Mouse (Mus musculus) heart, postnatal 0 days (tissue): ENCODE data around the gene 1700056E22Rik. TPM values are rescaled to one million over a fixed set of nuclear protein-coding genes. Genes with fewer than 3 reads are reported as not detected.

ENCODE experiments used
- ATAC-seq: fragments of 200-750 bp; cut with Nextera tagmentation; 2 replicates; pipeline ENCODE4 v1.8.0; 2017; ENCODE audit warnings: low read depth, moderate number of reproducible peaks, moderate library complexity; ENCODE audit not compliant: insufficient read depth
- DNase-seq: peaks from one replicate; pipeline ENCODE4 v3.0.0-alpha.2; 2016; ENCODE audit warnings: low spot score
- H3K27ac ChIP-seq: fragments of 300-500 bp; sonication (generic); 2 replicates; pipeline ENCODE4 v1.5.1; 2014; ENCODE audit warnings: low read depth, mild to moderate bottlenecking
- H3K27me3 ChIP-seq: fragments of 300-500 bp; sonication (generic); 2 replicates; pipeline ENCODE4 v1.6.1; 2014; ENCODE audit warnings: low read length, mixed read lengths; ENCODE audit not compliant: control insufficient read depth, insufficient read depth
- H3K36me3 ChIP-seq: fragments of 300-500 bp; sonication (generic); replicated peaks from 2 replicates; pipeline ENCODE4 v1.6.1; 2014; ENCODE audit warnings: low read length, mixed read lengths; ENCODE audit not compliant: control insufficient read depth, insufficient read depth
- H3K4me1 ChIP-seq: fragments of 300-500 bp; sonication (generic); 2 replicates; pipeline ENCODE4 v1.6.1; 2014; ENCODE audit warnings: antibody characterized with exemption; ENCODE audit not compliant: control insufficient read depth, insufficient read depth
- H3K4me2 ChIP-seq: fragments of 300-500 bp; sonication (generic); 2 replicates; pipeline ENCODE4 v1.6.1; 2014; ENCODE audit warnings: low read depth, mild to moderate bottlenecking, low read length, moderate library complexity
- H3K4me3 ChIP-seq: fragments of 300-500 bp; sonication (generic); 2 replicates; pipeline ENCODE4 v1.5.1; 2014; ENCODE audit warnings: low read depth, low read length
- H3K9ac ChIP-seq: fragments of 300-500 bp; sonication (generic); replicated peaks from 2 replicates; pipeline ENCODE4 v1.6.1; 2014; ENCODE audit warnings: low read depth, low read length, mixed read lengths
- H3K9me3 ChIP-seq: fragments of 300-500 bp; sonication (generic); replicated peaks from 2 replicates; pipeline ENCODE4 v1.6.1; 2016; ENCODE audit warnings: low read length; ENCODE audit not compliant: control insufficient read depth
- CTCF ChIP-seq: IDR thresholded peaks from 2 replicates; pipeline ENCODE4 v1.5.1; 2016; ENCODE audit warnings: antibody characterized with exemption, control low read depth, low read depth
- EP300 ChIP-seq: IDR thresholded peaks from 2 replicates; pipeline ENCODE4 v1.6.1; 2016; ENCODE audit warnings: antibody characterized with exemption, low read depth
- WGBS: fragments of 180-500 bp; shearing (Covaris S2); extraction: QIAGEN DNeasy Blood & Tissue Kit; methylation state at CpG from one replicate; pipeline ENCODE4 v1.1.7; 2014; 5-methylcytosine and 5-hydroxymethylcytosine counted together
- polyA plus RNA-seq: library from polyadenylated mRNA; unstranded; fragments of >200 nt; fragmentation: Nextera tagmentation; extraction: Ambion mirVana; gene quantifications from 2 replicates; pipeline ENCODE4 v1.2.1, GENCODE M21; 2015
- total RNA-seq: library from RNA; depleted of rRNA; stranded (reverse); fragments of >200 nt; gene quantifications from 2 replicates; pipeline ENCODE4 v1.2.3, GENCODE M21; 2014; ENCODE audit warnings: low replicate concordance

The 1700056E22Rik gene
- total and polyA plus RNA-seq, 2 experiments from 2014 or later = 2.2 TPM; not detected in 1

GRCm38 (mm10) chr1:184019042-184019721 lies 14.9 kb downstream of the 1700056E22Rik start:
- Histone ChIP-seq H3K27me3 (no peaks in the 10 kb centered on the region), H3K27ac (no peak overlapping the region), H3K4me3 (no peak overlapping the region), H3K36me3 (no peaks in the 10 kb centered on the region), H3K9ac (no peak overlapping the region), H3K9me3 (no peaks in the 10 kb centered on the region), H3K4me1 (0 out of 2 replicates have a peak, but pooled peaks cover 2% of the 10 kb centered on the region), H3K4me2 (no peak overlapping the region)
- ATAC-seq (no peak), DNase-seq (no peak)
- TF ChIP-seq EP300 = no peak
- WGBS = 65% methylated on average over 6 of the region's 6 CpGs

DNA sequence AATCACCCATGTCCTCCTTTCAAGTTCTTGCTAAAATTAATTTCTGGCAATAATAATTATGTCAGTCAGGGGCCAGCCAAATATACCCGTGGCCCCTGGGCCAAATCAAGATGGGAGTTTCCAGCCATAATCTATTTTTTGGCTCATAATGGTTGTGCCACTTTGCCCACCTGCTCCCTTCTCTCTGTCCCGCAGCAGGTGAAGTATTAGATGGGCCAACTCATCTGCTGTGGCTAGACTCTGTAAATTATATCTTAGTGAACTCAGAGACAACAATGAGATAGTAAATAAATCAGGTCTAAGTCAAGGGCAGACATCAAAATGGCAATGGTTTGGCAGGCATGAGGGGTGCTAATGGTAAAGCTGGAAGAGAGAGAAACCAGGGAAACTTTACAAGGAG lies 16.5 kb downstream of the 1700056E22Rik start:
- TF ChIP-seq EP300 (no peak), CTCF (no peak)
- Histone ChIP-seq H3K4me3 (no peak overlapping the region), H3K9ac (no peak overlapping the region), H3K36me3 (no peaks in the 10 kb centered on the region), H3K27me3 (no peaks in the 10 kb centered on the region), H3K9me3 (no peaks in the 10 kb centered on the region), H3K4me1 (0 out of 2 replicates have a peak, but pooled peaks cover 2% of the 10 kb centered on the region), H3K27ac (no peak overlapping the region), H3K4me2 (no peak overlapping the region)
- no peak for ATAC-seq
- DNase-seq = no peak
- 79% methylated on average over 2 of the region's 2 CpGs for WGBS

GRCm38 (mm10) chr1:184015995-184016730 lies 17.9 kb downstream of the 1700056E22Rik start:
- 69% methylated on average over 10 of the region's 10 CpGs for WGBS
- no peaks in the 10 kb centered on the region for H3K27me3 ChIP-seq
- no peaks in the 10 kb centered on the region for H3K36me3 ChIP-seq
- no peaks in the 10 kb centered on the region for H3K9me3 ChIP-seq
- TF ChIP-seq CTCF = no peak
- TF ChIP-seq EP300 = no peak
- no peak overlapping the region for H3K27ac ChIP-seq
- ATAC-seq (no peak), DNase-seq (no peak)
- no peak overlapping the region for H3K4me2 ChIP-seq
- no peak overlapping the region for H3K9ac ChIP-seq
- H3K4me3 ChIP-seq = no peak overlapping the region
- H3K4me1 ChIP-seq = 0 out of 2 replicates have a peak, but pooled peaks cover 2% of the 10 kb centered on the region

DNA sequence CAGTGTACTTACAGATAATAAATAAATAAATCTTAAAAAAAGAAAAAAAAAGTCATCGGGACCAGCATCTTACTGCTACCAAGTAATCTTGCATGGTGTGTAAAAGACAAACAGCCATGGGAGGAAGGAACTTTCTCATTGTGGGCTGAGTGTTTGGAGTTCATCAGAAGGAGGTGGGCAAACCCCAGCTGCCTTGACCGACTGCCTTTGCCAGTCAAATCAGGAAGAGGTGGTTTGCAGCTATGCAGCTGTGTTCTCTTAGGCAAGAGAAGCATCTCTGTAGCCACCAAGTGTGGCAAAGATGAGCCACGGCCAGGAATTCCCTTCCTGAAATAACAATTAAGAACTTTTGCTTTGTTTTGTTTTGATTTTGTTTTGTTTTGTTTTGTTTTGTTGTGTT lies 20.0 kb downstream of the 1700056E22Rik start:
- H3K4me3 ChIP-seq = no peak overlapping the region
- no peaks in the 10 kb centered on the region for H3K36me3 ChIP-seq
- H3K4me2 ChIP-seq = no peak overlapping the region
- DNase-seq (no peak), ATAC-seq (no peak)
- no peaks in the 10 kb centered on the region for H3K27me3 ChIP-seq
- 71% methylated on average over 3 of the region's 3 CpGs for WGBS
- H3K9me3 ChIP-seq = no peaks in the 10 kb centered on the region
- 0 out of 2 replicates have a peak, but pooled peaks cover 2% of the 10 kb centered on the region for H3K4me1 ChIP-seq
- TF ChIP-seq CTCF (no peak), EP300 (no peak)
- no peak overlapping the region for H3K9ac ChIP-seq
- no peak overlapping the region for H3K27ac ChIP-seq

GRCm38 (mm10) chr1:184013106-184013505 lies 21.0 kb downstream of the 1700056E22Rik start, which contains the start of gene Dusp10:
Gene Dusp10 (plus strand): TSS chr1:184013302.
- ATAC-seq = no peak
- WGBS = 86% methylated on average over 4 of the region's 4 CpGs

More at GRCm38 (mm10) chr1:184013106-184013505, 21.0 kb downstream of the 1700056E22Rik start, which contains the start of gene Dusp10:
- Histone ChIP-seq H3K4me2 (no peak within 1 kb of the TSS), H3K9ac (no peak within 1 kb of the TSS), H3K4me1 (0 out of 2 replicates have a peak, but pooled peaks cover 2% of the 10 kb centered on the region), H3K9me3 (no peaks in the 10 kb centered on the region), H3K27ac (no peak within 1 kb of the TSS), H3K36me3 (no peaks in the 10 kb centered on the region), H3K4me3 (no peak within 1 kb of the TSS), H3K27me3 (no peaks in the 10 kb centered on the region)
- DNase-seq = no peak
- TF ChIP-seq EP300 (no peak), CTCF (no peak)
